ENCODE assay signal across 8 mouse cellular contexts in genomic region chr12:107757996-107758791, GRCm38 (mm10).
A peak's percentile ranks its signal among the peaks of the same experiment; 100 is the strongest.
DNase-seq lines count a peak whose midpoint lies in the region; ATAC-seq and TF ChIP-seq lines count a peak whose summit lies in the region.

No protein-coding gene starts in this region.

- H3K36me3 ChIP-seq in kidney, embryonic 15.5 days, result no peaks in the 10 kb centered on the region
- no peaks in the 10 kb centered on the region for H3K36me3 ChIP-seq in embryonic facial prominence, embryonic 11.5 days (replicated peaks; ENCODE audit: control insufficient read depth, insufficient read depth, low read depth, low read length)
- H3K36me3 ChIP-seq in intestine, postnatal 0 days (ENCODE audit: control insufficient read depth, insufficient read depth), result no peaks in the 10 kb centered on the region
- H3K36me3 ChIP-seq in stomach, embryonic 16.5 days (ENCODE audit: control insufficient read depth, insufficient read depth, low read length), result no peaks in the 10 kb centered on the region

- peaks cover 31% of the 10 kb centered on the region for H3K4me1 ChIP-seq in kidney, embryonic 15.5 days
- H3K4me1 ChIP-seq in embryonic facial prominence, embryonic 11.5 days (ENCODE audit: control insufficient read depth, insufficient read depth, low read length), result peaks cover 8% of the 10 kb centered on the region
- peaks cover 16% of the 10 kb centered on the region; the same call in 1 of the 2 replicates for H3K4me1 ChIP-seq in intestine, postnatal 0 days (replicated peaks; ENCODE audit: control insufficient read depth, insufficient read depth, low read length)
- H3K4me1 ChIP-seq in stomach, embryonic 16.5 days (ENCODE audit: control insufficient read depth, insufficient read depth, low read length), result peaks cover 23% of the 10 kb centered on the region

- no peak overlapping the region for H3K9ac ChIP-seq in kidney, embryonic 15.5 days
- no peak overlapping the region; the same call in 1 of the 2 replicates for H3K9ac ChIP-seq in embryonic facial prominence, embryonic 11.5 days (replicated peaks; ENCODE audit: low read length)
- no peak overlapping the region for H3K9ac ChIP-seq in intestine, postnatal 0 days (ENCODE audit: low read depth, low read length)
- H3K9ac ChIP-seq in stomach, embryonic 16.5 days (ENCODE audit: low read length), result no peak overlapping the region

- peak; percentile 44; the same call in 1 of the 2 replicates for ATAC-seq in kidney, embryonic 15.5 days (replicated peaks; ENCODE audit: low FRiP score)
- ATAC-seq in embryonic facial prominence, embryonic 11.5 days (replicated peaks; ENCODE audit: insufficient number of reproducible peaks, low FRiP score, low TSS enrichment, low read depth), result peak; percentile 66
- peak; percentile 64 for ATAC-seq in intestine, postnatal 0 days
- peak; percentile 48; the same call in 1 of the 2 replicates for ATAC-seq in stomach, embryonic 16.5 days (ENCODE audit: insufficient read depth, low FRiP score)
- ATAC-seq in granulocyte monocyte progenitor cell, adult 5-6 weeks (replicated peaks; ENCODE audit: poor library complexity, severe bottlenecking), result no peak

- no peak overlapping the region for H3K4me3 ChIP-seq in kidney, embryonic 15.5 days (replicated peaks)
- H3K4me3 ChIP-seq in embryonic facial prominence, embryonic 11.5 days (ENCODE audit: low read depth, low read length), result no peak overlapping the region
- H3K4me3 ChIP-seq in intestine, postnatal 0 days (ENCODE audit: low read depth, low read length), result no peak overlapping the region
- no peak overlapping the region for H3K4me3 ChIP-seq in stomach, embryonic 16.5 days (replicated peaks; ENCODE audit: low read length)

- no peaks in the 10 kb centered on the region for H3K27me3 ChIP-seq in kidney, embryonic 15.5 days
- no peaks in the 10 kb centered on the region for H3K27me3 ChIP-seq in embryonic facial prominence, embryonic 11.5 days (ENCODE audit: control insufficient read depth, insufficient read depth, low read length)
- H3K27me3 ChIP-seq in intestine, postnatal 0 days (replicated peaks; ENCODE audit: control insufficient read depth, insufficient read depth, low read length), result no peaks in the 10 kb centered on the region
- H3K27me3 ChIP-seq in stomach, embryonic 16.5 days (ENCODE audit: control insufficient read depth, insufficient read depth, low read length), result no peaks in the 10 kb centered on the region

- no peaks in the 10 kb centered on the region for H3K9me3 ChIP-seq in kidney, embryonic 15.5 days (replicated peaks)
- no peaks in the 10 kb centered on the region for H3K9me3 ChIP-seq in embryonic facial prominence, embryonic 11.5 days (replicated peaks; ENCODE audit: control insufficient read depth, low read length)
- no peaks in the 10 kb centered on the region for H3K9me3 ChIP-seq in intestine, postnatal 0 days (ENCODE audit: control insufficient read depth)
- no peaks in the 10 kb centered on the region for H3K9me3 ChIP-seq in stomach, embryonic 16.5 days (replicated peaks; ENCODE audit: control insufficient read depth, low read length)

- no peak overlapping the region for H3K27ac ChIP-seq in kidney, embryonic 15.5 days
- H3K27ac ChIP-seq in embryonic facial prominence, embryonic 11.5 days (replicated peaks; ENCODE audit: low read depth, low read length), result no peak overlapping the region
- no peak overlapping the region for H3K27ac ChIP-seq in intestine, postnatal 0 days (ENCODE audit: low read depth, low read length)
- no peak overlapping the region; the same call in 1 of the 2 replicates for H3K27ac ChIP-seq in stomach, embryonic 16.5 days (ENCODE audit: low read length)

- no peak for DNase-seq in kidney, adult 18-20 months
- DNase-seq in embryonic facial prominence, embryonic 11.5 days (ENCODE audit: low spot score), result peak; percentile 57
- no peak for DNase-seq in cerebellum, adult 11 months
- no peak for DNase-seq in right cerebral cortex, adult 2 months (ENCODE audit: low spot score in 2 of 2)

- H3K4me2 ChIP-seq in kidney, embryonic 15.5 days, result no peak overlapping the region
- no peak overlapping the region for H3K4me2 ChIP-seq in embryonic facial prominence, embryonic 11.5 days (ENCODE audit: low read depth, low read length)
- H3K4me2 ChIP-seq in intestine, postnatal 0 days (replicated peaks; ENCODE audit: low read depth), result no peak overlapping the region
- no peak overlapping the region for H3K4me2 ChIP-seq in stomach, embryonic 16.5 days (ENCODE audit: low read depth, low read length)

- WGBS in kidney, embryonic 15.5 days, result 15% methylated on average over 16 of the region's 16 CpGs
- WGBS in embryonic facial prominence, embryonic 11.5 days, result 12% methylated on average over 15 of the region's 16 CpGs
- WGBS in intestine, postnatal 0 days, result 21% methylated on average over 16 of the region's 16 CpGs
- 15% methylated on average over 16 of the region's 16 CpGs for WGBS in stomach, embryonic 16.5 days

- peak; percentile 26 for TF ChIP-seq CTCF in intestine, postnatal 0 days (IDR thresholded peaks at IDR 0.05; ENCODE audit: low read depth)
